Mouse (Mus musculus): Measurements from ENCODE around the gene Rps6kb2. TPM values are rescaled to one million over a fixed set of nuclear protein-coding genes. Genes with fewer than 3 reads are reported as not detected.

Gene Rps6kb2
- polyA plus RNA-seq, 1 experiment from 2014 or later: 22.1 TPM

DNA sequence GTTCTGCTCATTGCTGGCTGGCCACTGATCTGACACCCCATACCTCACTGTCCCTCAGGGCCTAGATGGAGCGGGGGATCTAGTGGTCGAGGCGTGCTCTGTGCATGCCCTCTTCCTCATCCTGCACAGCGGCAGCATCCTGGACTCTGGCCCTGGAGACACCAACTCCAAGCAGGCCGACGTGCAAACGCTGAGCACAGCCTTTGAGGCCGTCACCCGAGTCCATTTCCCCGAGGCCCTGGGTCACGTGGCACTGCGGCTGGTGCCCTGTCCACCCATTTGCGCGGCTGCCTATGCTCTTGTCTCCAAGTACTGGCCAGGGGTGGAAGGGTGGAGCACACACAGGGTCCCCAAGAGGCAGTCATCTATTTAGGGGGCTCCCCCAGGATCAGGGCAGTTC, 56.5 kb downstream of the Rps6kb2 start:
- H3K4me1 ChIP-seq (ENCODE audit: insufficient read depth): no peaks in the 10 kb centered on the region
- H3K9me3 ChIP-seq (ENCODE audit: low read length): no peaks in the 10 kb centered on the region
- 86% methylated on average over 14 of the region's 14 CpGs for WGBS (ENCODE audit: insufficient replicate concordance)
- no peak for DNase-seq
- H3K36me3 ChIP-seq (replicated peaks; ENCODE audit: insufficient read depth, low read length): peaks cover 16% of the 10 kb centered on the region
- no peak for ATAC-seq
- no peak for TF ChIP-seq EP300 (IDR thresholded peaks at IDR 0.05; ENCODE audit: low read depth)
- TF ChIP-seq CTCF (IDR thresholded peaks at IDR 0.05; ENCODE audit: low read depth): no peak
- H3K27me3 ChIP-seq (ENCODE audit: insufficient read depth, low read length): peaks cover 3% of the 10 kb centered on the region
- no peak overlapping the region for H3K9ac ChIP-seq (replicated peaks)
- H3K27ac ChIP-seq (ENCODE audit: low read depth): no peak overlapping the region
- no peak overlapping the region for H3K4me2 ChIP-seq (ENCODE audit: low read depth, low read length)
- H3K4me3 ChIP-seq (ENCODE audit: low read depth, low read length): no peak overlapping the region

DNA sequence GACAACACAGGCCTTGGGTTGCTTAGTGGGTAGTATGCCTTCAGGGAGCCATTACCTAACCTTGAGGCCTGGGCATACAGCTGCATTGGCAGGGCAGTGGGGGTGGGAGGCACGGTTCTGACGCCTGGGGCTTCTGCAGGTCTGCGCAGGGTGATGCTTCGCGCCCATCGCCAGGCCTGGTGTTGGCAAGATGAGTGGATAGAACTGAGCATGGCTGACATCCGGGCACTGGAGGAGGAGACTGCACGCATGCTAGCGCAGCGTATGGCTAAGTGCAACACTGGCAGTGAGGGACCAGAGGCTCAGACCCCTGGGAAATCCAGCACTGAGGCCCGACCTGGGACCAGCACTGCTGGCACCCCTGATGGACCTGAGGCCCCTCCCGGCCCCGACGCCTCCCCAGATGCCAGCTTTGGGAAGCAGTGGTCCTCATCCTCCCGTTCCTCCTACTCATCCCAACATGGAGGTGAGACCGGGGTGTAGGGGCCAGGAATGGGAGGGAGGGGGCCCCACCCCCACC, 58.4 kb downstream of the Rps6kb2 start:
- Histone ChIP-seq H3K4me2 (ENCODE audit: low read depth, low read length) (no peak overlapping the region), H3K36me3 (replicated peaks; ENCODE audit: insufficient read depth, low read length) (peaks cover 7% of the 10 kb centered on the region), H3K27ac (ENCODE audit: low read depth) (no peak overlapping the region), H3K9me3 (ENCODE audit: low read length) (no peaks in the 10 kb centered on the region), H3K9ac (replicated peaks) (no peak overlapping the region), H3K4me3 (ENCODE audit: low read depth, low read length) (no peak overlapping the region), H3K4me1 (ENCODE audit: insufficient read depth) (peaks cover 14% of the 10 kb centered on the region), H3K27me3 (ENCODE audit: insufficient read depth, low read length) (peaks cover 19% of the 10 kb centered on the region)
- TF ChIP-seq EP300 (IDR thresholded peaks at IDR 0.05; ENCODE audit: low read depth): no peak
- no peak for TF ChIP-seq CTCF (IDR thresholded peaks at IDR 0.05; ENCODE audit: low read depth)
- DNase-seq (no peak), ATAC-seq (no peak)
- WGBS (ENCODE audit: insufficient replicate concordance): 90% methylated on average over 16 of the region's 16 CpGs

Other genes with a start within 250 kb of the Rps6kb2 start
- 9.5 TPM in 2 replicates for gene Aldh3b1, start 233.5 kb downstream of the Rps6kb2 start, polyA plus RNA-seq (2015; fragmentation: Nextera tagmentation; extraction: Ambion mirVana)
- gene Unc93b1, start 228.2 kb downstream of the Rps6kb2 start, polyA plus RNA-seq (2015; fragmentation: Nextera tagmentation; extraction: Ambion mirVana): 42.6 and 48.1 TPM in 2 replicates
- gene Aldh3b3, start 204.7 kb downstream of the Rps6kb2 start, polyA plus RNA-seq (2015; fragmentation: Nextera tagmentation; extraction: Ambion mirVana): 0.04 and 0.13 TPM in 2 replicates
- gene Aldh3b2, start 191.0 kb downstream of the Rps6kb2 start, polyA plus RNA-seq (2015; fragmentation: Nextera tagmentation; extraction: Ambion mirVana): 0.09 and 0.11 TPM in 2 replicates
- 19.3 and 22.0 TPM in 2 replicates for gene Acy3, start 176.8 kb downstream of the Rps6kb2 start, polyA plus RNA-seq (2015; fragmentation: Nextera tagmentation; extraction: Ambion mirVana)
- gene Tbx10, start 170.6 kb downstream of the Rps6kb2 start, polyA plus RNA-seq (2015; fragmentation: Nextera tagmentation; extraction: Ambion mirVana): not detected in 2 replicates
- 22.0 and 23.0 TPM in 2 replicates for gene Nudt8, start 162.8 kb downstream of the Rps6kb2 start, polyA plus RNA-seq (2015; fragmentation: Nextera tagmentation; extraction: Ambion mirVana)
- gene Gm49405, start 162.7 kb downstream of the Rps6kb2 start, polyA plus RNA-seq (2015; fragmentation: Nextera tagmentation; extraction: Ambion mirVana): 0.26 and 0.49 TPM in 2 replicates
- 0.36 and 0.74 TPM in 2 replicates for gene Doc2g, start 160.0 kb downstream of the Rps6kb2 start, polyA plus RNA-seq (2015; fragmentation: Nextera tagmentation; extraction: Ambion mirVana)
- gene Ndufv1, start 150.5 kb downstream of the Rps6kb2 start, polyA plus RNA-seq (2015; fragmentation: Nextera tagmentation; extraction: Ambion mirVana): 171 and 172 TPM in 2 replicates
- 428 and 442 TPM in 2 replicates for gene Gstp1, start 125.4 kb downstream of the Rps6kb2 start, polyA plus RNA-seq (2015; fragmentation: Nextera tagmentation; extraction: Ambion mirVana)
- 5.8 and 6.4 TPM in 2 replicates for gene Gstp2, start 117.3 kb downstream of the Rps6kb2 start, polyA plus RNA-seq (2015; fragmentation: Nextera tagmentation; extraction: Ambion mirVana)
- 64.5 and 67.3 TPM in 2 replicates for gene Gstp3, start 103.8 kb downstream of the Rps6kb2 start, polyA plus RNA-seq (2015; fragmentation: Nextera tagmentation; extraction: Ambion mirVana)
- 0.38 and 0.43 TPM in 2 replicates for gene Cabp2, start 81.8 kb downstream of the Rps6kb2 start, polyA plus RNA-seq (2015; fragmentation: Nextera tagmentation; extraction: Ambion mirVana)
- 91.2 and 91.9 TPM in 2 replicates for gene Cdk2ap2, start 66.2 kb downstream of the Rps6kb2 start, polyA plus RNA-seq (2015; fragmentation: Nextera tagmentation; extraction: Ambion mirVana)
- 6.6 and 7.4 TPM in 2 replicates for gene Pitpnm1, start 63.4 kb downstream of the Rps6kb2 start, polyA plus RNA-seq (2015; fragmentation: Nextera tagmentation; extraction: Ambion mirVana)
- 23.1 and 26.8 TPM in 2 replicates for gene Aip, start 37.5 kb downstream of the Rps6kb2 start, polyA plus RNA-seq (2015; fragmentation: Nextera tagmentation; extraction: Ambion mirVana)
- not detected in 2 replicates for gene Gpr152, start 23.6 kb downstream of the Rps6kb2 start, polyA plus RNA-seq (2015; fragmentation: Nextera tagmentation; extraction: Ambion mirVana)
- gene Cabp4, start 19.3 kb downstream of the Rps6kb2 start, polyA plus RNA-seq (2015; fragmentation: Nextera tagmentation; extraction: Ambion mirVana): 0.11 and 0.15 TPM in 2 replicates
- 63.0 and 64.4 TPM in 2 replicates for gene Coro1b, start 14.7 kb downstream of the Rps6kb2 start, polyA plus RNA-seq (2015; fragmentation: Nextera tagmentation; extraction: Ambion mirVana)
- gene Ptprcap, start 9.8 kb downstream of the Rps6kb2 start, polyA plus RNA-seq (2015; fragmentation: Nextera tagmentation; extraction: Ambion mirVana): 35.7 and 35.8 TPM in 2 replicates
- 0.73 and 0.90 TPM in 2 replicates for gene Carns1, start 12.1 kb upstream of the Rps6kb2 start, polyA plus RNA-seq (2015; fragmentation: Nextera tagmentation; extraction: Ambion mirVana)
- gene Tbc1d10c, start 27.9 kb upstream of the Rps6kb2 start, polyA plus RNA-seq (2015; fragmentation: Nextera tagmentation; extraction: Ambion mirVana): 8.4 and 9.9 TPM in 2 replicates
- gene Ppp1ca, start 28.7 kb upstream of the Rps6kb2 start, polyA plus RNA-seq (2015; fragmentation: Nextera tagmentation; extraction: Ambion mirVana): 269 and 284 TPM in 2 replicates
- 8.0 and 9.0 TPM in 2 replicates for gene Rad9a, start 38.3 kb upstream of the Rps6kb2 start, polyA plus RNA-seq (2015; fragmentation: Nextera tagmentation; extraction: Ambion mirVana)
- 0.91 and 1.1 TPM in 2 replicates for gene Clcf1, start 50.9 kb upstream of the Rps6kb2 start, polyA plus RNA-seq (2015; fragmentation: Nextera tagmentation; extraction: Ambion mirVana)
- gene AC109138.7, start 51.0 kb upstream of the Rps6kb2 start, polyA plus RNA-seq (2015; fragmentation: Nextera tagmentation; extraction: Ambion mirVana): not detected in 2 replicates
- gene Pold4, start 68.5 kb upstream of the Rps6kb2 start, polyA plus RNA-seq (2015; fragmentation: Nextera tagmentation; extraction: Ambion mirVana): 28.5 and 31.1 TPM in 2 replicates
- gene Ssh3, start 105.8 kb upstream of the Rps6kb2 start, polyA plus RNA-seq (2015; fragmentation: Nextera tagmentation; extraction: Ambion mirVana): 3.3 and 3.4 TPM in 2 replicates
- gene Ankrd13d, start 119.8 kb upstream of the Rps6kb2 start, polyA plus RNA-seq (2015; fragmentation: Nextera tagmentation; extraction: Ambion mirVana): 0.54 and 0.92 TPM in 2 replicates
- 11.9 and 14.8 TPM in 2 replicates for gene Grk2, start 142.9 kb upstream of the Rps6kb2 start, polyA plus RNA-seq (2015; fragmentation: Nextera tagmentation; extraction: Ambion mirVana)
- gene Kdm2a, start 234.9 kb upstream of the Rps6kb2 start, polyA plus RNA-seq (2015; fragmentation: Nextera tagmentation; extraction: Ambion mirVana): 7.8 and 8.5 TPM in 2 replicates

All from liver, postnatal 0 days (tissue).